Mouse (Mus musculus): ENCODE measurements around the gene Gucd1. TPM values are rescaled to one million over a fixed set of nuclear protein-coding genes. Genes with fewer than 3 reads are reported as not detected.
"Not testable (repeated sequence)": the region's sequence is repeated elsewhere in the genome, so short reads cannot be mapped to it uniquely, and the experiment has no call there.

Gucd1 gene
- polyA plus RNA-seq, 1 experiment from 2014 or later, result 24.4 TPM

DNA sequence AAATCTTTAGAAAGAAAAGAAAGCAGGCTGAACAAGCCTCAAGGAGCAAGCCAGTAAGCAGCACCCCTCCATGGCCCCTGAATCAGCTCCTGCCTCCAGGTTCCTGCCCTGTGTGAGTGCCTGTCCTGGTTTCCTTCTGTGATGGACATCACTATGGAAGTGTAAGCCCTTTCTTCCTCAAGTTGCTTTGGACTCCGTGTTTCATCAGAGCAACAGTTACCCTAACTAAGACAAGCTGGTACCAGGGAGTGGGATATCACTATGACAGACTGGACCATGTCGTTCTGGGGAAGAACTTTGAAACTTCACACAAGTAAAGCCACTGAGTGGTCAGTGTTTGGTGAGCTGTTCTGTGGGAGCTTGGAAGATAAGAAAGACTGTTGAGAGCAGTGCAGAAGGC lies 37.8 kb downstream of the Gucd1 start:
- Histone ChIP-seq H3K27me3 (replicated peaks) (no peaks in the 10 kb centered on the region), H3K4me3 (no peak overlapping the region), H3K36me3 (replicated peaks) (no peaks in the 10 kb centered on the region), H3K9ac (no peak overlapping the region), H3K4me1 (0 out of 2 replicates have a peak, but pooled peaks cover 1% of the 10 kb centered on the region), H3K9me3 (no peaks in the 10 kb centered on the region), H3K27ac (no peak overlapping the region), H3K4me2 (no peak overlapping the region)
- ATAC-seq (replicated peaks), result no peak
- WGBS, result 92% methylated on average over 2 of the region's 2 CpGs

DNA sequence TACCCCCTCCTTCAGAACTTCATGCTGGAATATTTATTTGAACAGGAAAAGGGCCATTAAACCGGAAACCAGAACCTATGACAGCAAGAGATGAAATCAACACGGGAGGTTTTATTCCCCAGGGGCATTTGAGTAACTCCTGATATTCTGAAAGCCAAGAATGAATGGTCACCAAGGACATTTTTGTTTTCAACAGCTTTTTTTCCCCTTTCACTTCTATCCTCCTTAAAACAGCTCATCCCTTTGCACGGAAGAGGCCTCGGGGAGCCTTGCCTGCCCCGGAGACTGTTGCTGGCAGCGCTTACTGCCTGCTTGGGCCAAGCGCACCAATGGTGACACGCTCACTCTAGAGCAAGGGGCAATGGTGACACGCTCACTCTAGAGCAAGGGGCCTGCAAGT lies 40.7 kb downstream of the Gucd1 start:
- WGBS, result 85% methylated on average over 9 of the region's 9 CpGs
- Histone ChIP-seq H3K9ac (no peak overlapping the region), H3K4me2 (no peak overlapping the region), H3K27me3 (replicated peaks) (no peaks in the 10 kb centered on the region), H3K4me3 (no peak overlapping the region), H3K9me3 (no peaks in the 10 kb centered on the region), H3K27ac (no peak overlapping the region), H3K36me3 (replicated peaks) (no peaks in the 10 kb centered on the region), H3K4me1 (0 out of 2 replicates have a peak, but pooled peaks cover 4% of the 10 kb centered on the region)
- no peak for ATAC-seq (replicated peaks)

DNA sequence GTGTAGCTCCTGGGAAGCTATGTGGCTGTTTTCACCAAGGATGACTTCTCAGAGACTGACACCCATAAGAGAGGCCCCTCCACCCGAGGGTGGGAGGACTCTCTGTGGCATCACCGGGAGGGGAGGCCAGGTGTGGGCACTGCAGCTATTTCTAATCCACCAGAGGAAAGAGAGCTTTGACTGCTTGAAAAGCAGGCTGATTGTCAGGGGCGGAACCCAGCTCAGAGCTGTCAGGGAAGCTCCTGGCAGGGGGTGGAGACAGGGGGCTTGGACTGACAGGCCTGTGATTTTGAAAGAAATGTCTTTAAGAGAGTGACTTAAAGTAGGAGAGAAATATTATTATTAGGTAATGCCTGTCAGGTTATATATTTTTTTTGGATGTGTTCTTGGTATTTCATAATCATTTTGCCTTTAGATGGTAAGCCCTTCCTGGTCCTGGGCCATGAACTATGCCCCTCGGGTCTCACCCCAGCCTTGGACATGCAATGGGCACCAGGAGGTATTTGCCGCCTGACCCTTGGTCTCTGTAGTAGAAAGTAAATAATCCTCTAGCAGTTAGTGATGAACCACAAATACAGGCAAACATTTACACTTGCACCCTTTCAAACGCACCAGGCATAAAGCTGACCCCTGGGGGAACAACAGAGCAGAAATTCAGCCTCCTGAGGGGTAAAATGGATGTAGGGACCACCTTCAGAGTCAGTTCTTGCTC lies 42.5 kb downstream of the Gucd1 start:
- not testable (repeated sequence) for H3K36me3 ChIP-seq (replicated peaks); H3K4me1 ChIP-seq; ATAC-seq (replicated peaks); H3K27me3 ChIP-seq (replicated peaks); H3K27ac ChIP-seq; H3K9me3 ChIP-seq; H3K9ac ChIP-seq; H3K4me2 ChIP-seq; H3K4me3 ChIP-seq
- WGBS, result 24% methylated on average over 5 of the region's 6 CpGs

- Histone ChIP-seq H3K4me3 (no peak overlapping the region), H3K9ac (no peak overlapping the region), H3K27ac (no peak overlapping the region), H3K9me3 (no peaks in the 10 kb centered on the region), H3K4me2 (no peak overlapping the region), H3K27me3 (replicated peaks) (no peaks in the 10 kb centered on the region), H3K36me3 (replicated peaks) (no peaks in the 10 kb centered on the region), H3K4me1 (0 out of 2 replicates have a peak, but pooled peaks cover 4% of the 10 kb centered on the region)
- WGBS, result 38% methylated on average over 5 of the region's 5 CpGs
- ATAC-seq (replicated peaks), result no peak
These were observed 43.2 kb downstream of the Gucd1 start for GRCm38 (mm10) chr10:75474571-75474970.

DNA sequence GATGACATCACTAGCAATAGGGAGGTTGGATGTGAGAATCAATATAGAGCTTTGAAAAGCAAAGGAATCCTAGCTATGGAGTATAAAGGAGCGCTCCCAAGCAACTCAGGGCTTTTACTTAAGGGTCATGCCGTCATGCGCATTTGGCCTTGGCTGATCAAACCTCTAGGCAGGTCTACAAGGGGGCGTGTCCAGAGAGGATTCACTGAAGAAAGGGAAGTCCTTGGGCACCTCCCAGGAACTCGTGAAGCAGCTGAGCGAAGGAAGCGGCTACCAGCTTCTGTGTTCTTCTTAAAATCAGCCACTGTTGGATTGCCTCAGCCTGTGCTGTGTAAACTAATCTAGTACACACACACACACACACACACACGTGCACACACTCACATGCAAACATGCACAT lies 44.4 kb downstream of the Gucd1 start:
- H3K9me3 ChIP-seq, result no peaks in the 10 kb centered on the region
- no peak overlapping the region for H3K4me2 ChIP-seq
- H3K36me3 ChIP-seq (replicated peaks), result no peaks in the 10 kb centered on the region
- no peak for ATAC-seq (replicated peaks)
- H3K4me1 ChIP-seq, result 0 out of 2 replicates have a peak, but pooled peaks cover 4% of the 10 kb centered on the region
- H3K9ac ChIP-seq, result no peak overlapping the region
- no peak overlapping the region for H3K27ac ChIP-seq
- H3K4me3 ChIP-seq, result no peak overlapping the region
- H3K27me3 ChIP-seq (replicated peaks), result no peaks in the 10 kb centered on the region
- 74% methylated on average over 8 of the region's 8 CpGs for WGBS

DNA sequence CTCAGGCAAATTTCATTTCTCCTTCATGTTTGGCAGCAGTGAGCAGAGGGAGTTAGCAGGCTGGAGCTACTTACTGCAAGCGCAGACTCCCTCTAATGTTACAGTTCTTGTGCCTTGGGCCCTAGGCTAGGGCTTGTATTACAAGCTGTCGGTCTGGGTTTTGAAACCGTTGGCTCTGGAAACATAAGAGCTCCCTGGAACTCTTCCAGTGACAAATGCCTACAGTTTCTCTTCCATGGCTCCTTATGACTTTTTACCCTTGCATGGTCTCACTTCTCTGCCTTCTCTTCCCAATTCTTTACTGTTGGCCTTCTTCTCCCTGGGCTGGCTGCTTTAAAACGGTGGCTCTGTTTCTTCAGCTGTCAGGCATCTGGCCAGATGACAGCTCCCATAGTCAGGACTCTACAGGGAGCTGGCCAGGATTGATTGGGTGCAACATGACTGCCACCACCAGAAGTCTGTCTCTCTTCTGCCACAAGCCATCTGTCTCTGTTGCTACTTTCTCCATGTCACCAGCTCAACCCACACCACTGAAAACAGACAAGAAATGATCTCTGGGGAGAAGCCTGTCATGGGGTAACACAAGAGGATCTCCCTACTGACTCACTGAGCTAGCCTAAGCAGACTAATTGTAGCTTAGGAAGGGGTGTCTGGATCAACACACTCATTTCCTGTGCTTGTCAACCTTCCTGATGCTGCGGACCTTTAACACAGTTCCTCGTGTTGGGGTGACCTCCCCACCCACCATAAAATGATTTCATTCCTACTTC lies 51.8 kb downstream of the Gucd1 start:
- 77% methylated on average over 6 of the region's 6 CpGs for WGBS

DNA sequence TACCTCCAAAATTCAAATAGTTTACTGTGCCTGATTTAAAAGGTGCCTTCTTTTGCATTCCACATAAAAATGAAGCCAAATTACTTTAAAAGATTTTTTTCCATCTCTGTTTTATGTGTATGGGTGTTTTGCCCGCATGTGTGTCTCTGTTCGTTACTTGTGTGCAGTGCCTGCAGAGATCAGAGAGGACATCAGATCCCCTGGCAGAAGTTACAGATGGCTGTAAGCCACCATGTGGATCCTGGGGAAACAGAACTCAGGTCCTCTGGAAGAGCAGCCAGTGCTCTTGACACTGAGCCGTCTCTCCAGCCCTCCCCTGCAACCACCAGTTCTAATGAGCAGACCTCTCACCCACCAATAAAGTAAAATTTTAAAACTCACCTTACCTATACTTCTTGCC lies 55.0 kb downstream of the Gucd1 start:
- H3K9ac ChIP-seq, result no peak overlapping the region
- H3K36me3 ChIP-seq (replicated peaks), result no peaks in the 10 kb centered on the region
- H3K4me1 ChIP-seq, result no peaks in the 10 kb centered on the region
- no peaks in the 10 kb centered on the region for H3K9me3 ChIP-seq
- H3K27me3 ChIP-seq (replicated peaks), result no peaks in the 10 kb centered on the region
- WGBS, result 83% methylated on average over 3 of the region's 3 CpGs
- H3K27ac ChIP-seq, result no peak overlapping the region
- H3K4me2 ChIP-seq, result no peak overlapping the region
- ATAC-seq (replicated peaks), result no peak
- H3K4me3 ChIP-seq, result no peak overlapping the region

More for the DNA sequence above, 51.8 kb downstream of the Gucd1 start:
- Histone ChIP-seq H3K4me2 (no peak overlapping the region), H3K4me1 (no peaks in the 10 kb centered on the region), H3K9me3 (no peaks in the 10 kb centered on the region), H3K9ac (no peak overlapping the region), H3K36me3 (replicated peaks) (no peaks in the 10 kb centered on the region), H3K27ac (no peak overlapping the region), H3K4me3 (no peak overlapping the region), H3K27me3 (replicated peaks) (no peaks in the 10 kb centered on the region)
- no peak for ATAC-seq (replicated peaks)

- no peak overlapping the region for H3K9ac ChIP-seq
- H3K4me3 ChIP-seq, result no peak overlapping the region
- H3K27me3 ChIP-seq (replicated peaks), result no peaks in the 10 kb centered on the region
- no peak overlapping the region for H3K4me2 ChIP-seq
- ATAC-seq (replicated peaks), result no peak
- H3K4me1 ChIP-seq, result no peaks in the 10 kb centered on the region
- H3K27ac ChIP-seq, result no peak overlapping the region
- H3K9me3 ChIP-seq, result no peaks in the 10 kb centered on the region
- 90% methylated on average over 4 of the region's 4 CpGs for WGBS
- no peaks in the 10 kb centered on the region for H3K36me3 ChIP-seq (replicated peaks)
These were observed 59.4 kb downstream of the Gucd1 start for GRCm38 (mm10) chr10:75458329-75458728.

GRCm38 (mm10) chr10:75457852-75458251 lies 59.9 kb downstream of the Gucd1 start:
- no peak for ATAC-seq (replicated peaks)
- no peak overlapping the region for H3K4me3 ChIP-seq
- no peaks in the 10 kb centered on the region for H3K9me3 ChIP-seq
- H3K4me1 ChIP-seq, result no peaks in the 10 kb centered on the region
- H3K36me3 ChIP-seq (replicated peaks), result no peaks in the 10 kb centered on the region
- 74% methylated on average over 1 of the region's 1 CpGs for WGBS
- no peaks in the 10 kb centered on the region for H3K27me3 ChIP-seq (replicated peaks)
- H3K4me2 ChIP-seq, result no peak overlapping the region
- no peak overlapping the region for H3K9ac ChIP-seq
- H3K27ac ChIP-seq, result no peak overlapping the region

GRCm38 (mm10) chr10:75456061-75456831 lies 61.5 kb downstream of the Gucd1 start:
- not testable (repeated sequence) for ATAC-seq (replicated peaks); H3K27me3 ChIP-seq (replicated peaks)

DNA sequence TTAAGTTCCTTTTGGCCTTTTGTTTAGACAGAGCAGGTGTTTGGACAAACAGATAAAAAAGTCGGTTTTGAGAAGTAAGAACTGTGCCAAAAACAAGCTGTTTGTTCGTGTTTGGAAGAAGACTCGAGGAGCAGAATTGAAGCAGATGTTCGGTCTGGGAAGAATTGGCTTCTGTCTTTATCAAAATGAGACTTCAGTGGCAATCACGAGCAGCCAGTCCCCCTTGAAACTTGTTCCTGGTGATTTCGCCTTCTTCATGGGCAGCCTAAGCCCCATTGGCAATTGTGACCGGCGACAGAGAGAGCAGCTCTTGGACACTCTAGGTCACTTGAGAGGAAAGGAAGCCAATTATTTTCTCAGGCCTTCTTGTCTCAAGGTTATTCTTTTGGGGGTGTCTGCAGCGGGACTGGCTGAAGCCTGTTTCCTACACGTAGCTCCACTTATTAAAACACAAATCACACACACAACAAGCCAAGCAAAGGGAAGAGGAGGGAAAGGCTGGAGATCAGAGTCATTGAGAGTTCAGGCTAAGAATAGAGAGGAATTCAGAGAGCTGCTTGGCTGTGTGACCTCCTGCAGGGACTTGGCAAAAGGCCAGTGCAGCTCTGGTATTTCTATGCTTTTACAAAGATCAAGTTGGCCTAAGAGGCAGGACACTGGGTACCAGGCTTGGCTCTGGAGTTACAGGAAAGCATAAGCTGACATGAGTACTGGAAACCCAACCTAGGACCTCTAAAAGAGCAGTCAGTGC lies 66.6 kb downstream of the Gucd1 start:
- ATAC-seq (replicated peaks), result peak; percentile 70
- Histone ChIP-seq H3K4me3 (no peak overlapping the region), H3K9me3 (no peaks in the 10 kb centered on the region), H3K27me3 (replicated peaks) (no peaks in the 10 kb centered on the region), H3K9ac (no peak overlapping the region), H3K27ac (no peak overlapping the region), H3K4me1 (peaks cover 3% of the 10 kb centered on the region; the same call in 1 of the 2 replicates), H3K4me2 (no peak overlapping the region), H3K36me3 (replicated peaks) (no peaks in the 10 kb centered on the region)
- WGBS, result 33% methylated on average over 10 of the region's 10 CpGs

More at GRCm38 (mm10) chr10:75456061-75456831, 61.5 kb downstream of the Gucd1 start:
- H3K9me3 ChIP-seq; H3K4me1 ChIP-seq; H3K4me2 ChIP-seq; H3K9ac ChIP-seq; H3K36me3 ChIP-seq (replicated peaks); H3K4me3 ChIP-seq; H3K27ac ChIP-seq: not testable (repeated sequence)
- 68% methylated on average over 13 of the region's 18 CpGs for WGBS

DNA sequence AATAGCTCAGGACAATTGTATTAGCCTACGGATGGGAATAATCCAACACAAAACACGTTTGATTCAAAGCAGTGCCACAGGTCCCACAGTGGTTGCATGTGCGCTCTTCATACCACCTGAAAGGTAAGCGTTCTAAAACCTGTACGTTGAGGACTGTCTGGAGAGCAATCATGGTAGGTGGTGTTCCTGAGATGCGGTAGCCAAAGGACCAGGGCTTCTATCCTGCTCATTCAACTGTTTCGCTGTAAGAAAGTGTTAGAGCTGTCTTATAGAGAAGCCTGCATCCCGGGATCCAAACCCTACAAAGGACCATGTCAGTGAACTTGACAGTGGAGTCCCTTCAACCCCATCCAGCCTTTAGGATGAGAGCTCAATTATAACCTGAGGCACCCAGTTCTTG lies 67.4 kb downstream of the Gucd1 start:
- 93% methylated on average over 8 of the region's 8 CpGs for WGBS
- Histone ChIP-seq H3K4me1 (peaks cover 3% of the 10 kb centered on the region; the same call in 1 of the 2 replicates), H3K4me3 (no peak overlapping the region), H3K4me2 (no peak overlapping the region), H3K9me3 (no peaks in the 10 kb centered on the region), H3K27ac (no peak overlapping the region), H3K27me3 (replicated peaks) (no peaks in the 10 kb centered on the region), H3K9ac (no peak overlapping the region), H3K36me3 (replicated peaks) (no peaks in the 10 kb centered on the region)
- ATAC-seq (replicated peaks), result no peak
